Mouse (Mus musculus) G1E (cell line): ENCODE measurements around the gene Lypd1.

ENCODE experiments used
- CTCF ChIP-seq: IDR thresholded peaks from 2 replicates; pipeline ENCODE4 v1.5.1; 2012; ENCODE audit warnings: low read depth, low read length, inconsistent platforms, mixed read lengths
- TAL1 ChIP-seq: conservative IDR thresholded peaks from 2 replicates; pipeline ENCODE4 v1.6.1; 2012; ENCODE audit warnings: low read depth, low read length, inconsistent platforms, mixed read lengths

GRCm38 (mm10) chr1:125911901-125912445 is 928 bp downstream of the Lypd1 start:
- no peak for TF ChIP-seq CTCF
- no peak for TF ChIP-seq TAL1
